ENCODE assay signal across 8 mouse cellular contexts in genomic region chr12:108757717-108758257, GRCm38 (mm10). TPM values are rescaled to one million over a fixed set of nuclear protein-coding genes. Genes with fewer than 3 reads are reported as not detected.
DNase-seq lines count a peak whose midpoint lies in the region; ATAC-seq lines count a peak whose summit lies in the region.

No protein-coding gene starts in this region.

- no peak overlapping the region for H3K27ac ChIP-seq in forebrain, embryonic 16.5 days (ENCODE audit: low read length)
- peak overlapping the region; percentile 37 for H3K27ac ChIP-seq in lung, embryonic 15.5 days

- peak; percentile 99 for ATAC-seq in forebrain, embryonic 16.5 days
- ATAC-seq in lung, embryonic 15.5 days (ENCODE audit: borderline replicate concordance, extremely low read depth, low FRiP score, low TSS enrichment), result peak; percentile 99

- no peaks in the 10 kb centered on the region for H3K27me3 ChIP-seq in forebrain, embryonic 16.5 days (replicated peaks; ENCODE audit: control insufficient read depth, insufficient read depth, low read length)
- no peaks in the 10 kb centered on the region for H3K27me3 ChIP-seq in lung, embryonic 15.5 days

- H3K36me3 ChIP-seq in forebrain, embryonic 16.5 days (ENCODE audit: control insufficient read depth, insufficient read depth), result no peaks in the 10 kb centered on the region
- no peaks in the 10 kb centered on the region for H3K36me3 ChIP-seq in lung, embryonic 15.5 days

- DNase-seq in ES-CJ7 (ENCODE audit: low read depth, low spot score), result peak; percentile 98
- DNase-seq in cerebellum, adult 11-12 months, result peak; percentile 97
- peak; percentile 100 for DNase-seq in heart, postnatal 4 days
- DNase-seq in layer of hippocampus, adult 8-10 months (ENCODE audit: low spot score in 2 of 2), result peak; percentile 95 to 98
- DNase-seq in ovary, adult 18-20 months (ENCODE audit: low spot score), result peak; percentile 92
- DNase-seq in thymus, postnatal 0 days (ENCODE audit: low spot score), result peak; percentile 99

- peak overlapping the region; percentile 72 for H3K9ac ChIP-seq in forebrain, embryonic 16.5 days (replicated peaks; ENCODE audit: low read depth, low read length)
- peak overlapping the region; percentile 78 for H3K9ac ChIP-seq in lung, embryonic 15.5 days

- H3K4me2 ChIP-seq in forebrain, embryonic 16.5 days (ENCODE audit: low read length), result peak overlapping the region; percentile 86
- H3K4me2 ChIP-seq in lung, embryonic 15.5 days, result peak overlapping the region; percentile 89

- H3K4me3 ChIP-seq in forebrain, embryonic 16.5 days (replicated peaks; ENCODE audit: low read length), result peak overlapping the region; percentile 72
- H3K4me3 ChIP-seq in lung, embryonic 15.5 days, result peak overlapping the region; percentile 78

- under 1% methylated on average over 41 of the region's 41 CpGs for WGBS in forebrain, embryonic 16.5 days
- under 1% methylated on average over 41 of the region's 41 CpGs for WGBS in lung, embryonic 15.5 days

- no peaks in the 10 kb centered on the region for H3K9me3 ChIP-seq in forebrain, embryonic 16.5 days (ENCODE audit: control insufficient read depth, low read length)
- H3K9me3 ChIP-seq in lung, embryonic 15.5 days, result no peaks in the 10 kb centered on the region

- H3K4me1 ChIP-seq in forebrain, embryonic 16.5 days (replicated peaks; ENCODE audit: control insufficient read depth, insufficient read depth, low read length), result peaks cover 9% of the 10 kb centered on the region
- H3K4me1 ChIP-seq in lung, embryonic 15.5 days, result no peaks in the 10 kb centered on the region

RNA-seq across cellular contexts. Expression of gene Yy1, which starts 35.0 kb away (rescaled TPM):
- 14.0 and 15.3 TPM in 2 replicates for polyA plus RNA-seq in forebrain, embryonic 16.5 days (2015; fragmentation: Nextera tagmentation; extraction: Ambion mirVana)
- 10 to 100 TPM; 39.6 to 40.5 TPM for total RNA-seq in heart, postnatal 4 days (2021)
- total RNA-seq in layer of hippocampus, adult 8-10 months (2022), result 10 to 100 TPM; 43.9 to 50.6 (median 48.8) TPM
- 19.3 and 21.6 TPM in 2 replicates for polyA plus RNA-seq in lung, embryonic 15.5 days (2015; fragmentation: Nextera tagmentation; extraction: Ambion mirVana)
- 20.6 and 27.4 TPM in 2 replicates for polyA plus RNA-seq in thymus, postnatal 0 days (2015; fragmentation: Nextera tagmentation; extraction: Ambion mirVana)

RNA-seq across cellular contexts. Expression of gene Degs2, which starts 55.7 kb away (rescaled TPM):
- 1.6 and 2.6 TPM in 2 replicates for polyA plus RNA-seq in forebrain, embryonic 16.5 days (2015; fragmentation: Nextera tagmentation; extraction: Ambion mirVana)
- not detected for total RNA-seq in heart, postnatal 4 days (2021)
- total RNA-seq in layer of hippocampus, adult 8-10 months (2022), result 1 to 10 TPM; 3.9 to 5.8 (median 5.5) TPM
- polyA plus RNA-seq in lung, embryonic 15.5 days (2015; fragmentation: Nextera tagmentation; extraction: Ambion mirVana), result 0.82 and 1.4 TPM in 2 replicates
- 16.3 and 16.6 TPM in 2 replicates for polyA plus RNA-seq in thymus, postnatal 0 days (2015; fragmentation: Nextera tagmentation; extraction: Ambion mirVana)
